Mouse (Mus musculus) right cerebral cortex, postnatal 14 days (tissue): ENCODE measurements around the gene Pcyt2.
A peak's percentile ranks its signal among the peaks of the same experiment; 100 is the strongest.
"Not testable (repeated sequence)": the region's sequence is repeated elsewhere in the genome, so short reads cannot be mapped to it uniquely, and the experiment has no call there.

Experiments
- DNase-seq: peaks from one replicate; pipeline ENCODE4 v3.0.0; 2022

Gene Pcyt2

GRCm38 (mm10) chr11:120615167-120615566 lies 2.6 kb downstream of the Pcyt2 start:
- no peak for DNase-seq

GRCm38 (mm10) chr11:120613976-120614375 lies 3.8 kb downstream of the Pcyt2 start:
- DNase-seq, result no peak

DNA sequence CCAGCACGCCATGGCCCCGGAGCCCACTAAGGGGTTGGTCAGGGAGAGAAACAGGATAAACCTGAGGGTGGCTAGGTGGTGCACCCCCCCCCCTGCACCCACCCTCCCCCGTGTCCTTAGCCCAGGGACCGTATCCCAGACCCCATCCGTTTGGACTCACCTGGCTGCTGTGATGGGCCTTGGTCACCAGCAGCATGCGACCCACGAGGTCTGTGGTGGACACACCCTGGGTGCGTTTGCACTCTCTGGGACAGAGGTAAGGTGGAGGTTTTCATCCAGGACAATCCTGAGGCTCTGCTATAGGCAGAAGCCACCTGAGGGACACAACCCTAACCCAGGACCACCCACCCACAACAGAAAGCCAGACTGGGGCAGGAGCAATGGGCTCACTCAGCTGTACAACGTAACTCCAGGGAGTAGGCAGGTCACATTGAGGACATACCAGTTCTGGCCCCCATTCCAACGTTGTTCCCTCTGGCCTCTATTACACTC lies 4.2 kb downstream of the Pcyt2 start:
- no peak for DNase-seq

DNA sequence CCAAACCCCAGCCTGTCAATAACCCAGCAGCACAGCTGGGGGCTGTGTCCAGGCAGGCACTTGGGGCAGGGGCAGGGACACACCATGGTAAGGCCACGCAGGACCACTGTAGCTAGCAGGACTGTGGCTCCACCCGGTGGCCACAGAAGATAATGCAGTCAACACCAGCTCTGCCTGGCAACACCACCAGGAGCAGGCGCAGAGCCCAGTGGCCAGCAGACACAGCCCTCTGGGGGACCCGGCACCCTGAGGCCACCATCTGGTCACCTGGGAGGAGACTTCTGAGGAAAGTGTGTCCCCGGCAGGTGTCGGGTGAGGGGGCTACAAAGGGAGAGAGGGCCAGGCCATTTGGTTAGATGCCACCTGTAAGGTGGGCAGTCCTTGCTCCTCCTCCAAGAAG lies 5.0 kb downstream of the Pcyt2 start:
- peak; percentile 71 for DNase-seq

DNA sequence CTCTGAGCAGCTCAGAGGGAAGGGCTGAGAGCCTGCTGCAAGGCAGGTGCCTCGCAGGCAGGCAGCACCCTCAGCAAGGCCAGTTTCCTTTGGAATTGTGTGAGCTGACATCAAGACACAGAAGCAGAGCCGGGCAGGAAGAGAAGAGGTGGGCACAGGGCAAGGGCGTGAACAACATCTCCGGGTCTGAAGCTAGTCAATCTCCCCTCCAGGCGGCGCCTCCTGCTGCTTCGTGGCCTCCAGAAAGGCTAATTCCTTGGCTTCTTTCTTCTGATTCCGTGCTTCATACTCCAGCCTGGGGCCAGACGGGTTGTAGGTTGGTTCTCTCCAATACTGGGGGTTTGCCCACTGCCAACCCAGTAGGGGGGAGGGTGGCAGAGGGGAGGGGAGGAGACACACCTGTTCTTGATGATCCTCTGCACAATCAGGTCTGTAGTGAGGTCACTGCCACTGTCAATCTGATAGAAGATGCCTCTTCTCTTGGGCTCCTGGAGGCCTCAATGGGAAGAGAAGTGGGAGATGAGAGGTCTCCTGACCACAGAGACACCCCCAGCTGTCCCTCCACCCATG lies 7.2 kb downstream of the Pcyt2 start:
- no peak for DNase-seq

DNA sequence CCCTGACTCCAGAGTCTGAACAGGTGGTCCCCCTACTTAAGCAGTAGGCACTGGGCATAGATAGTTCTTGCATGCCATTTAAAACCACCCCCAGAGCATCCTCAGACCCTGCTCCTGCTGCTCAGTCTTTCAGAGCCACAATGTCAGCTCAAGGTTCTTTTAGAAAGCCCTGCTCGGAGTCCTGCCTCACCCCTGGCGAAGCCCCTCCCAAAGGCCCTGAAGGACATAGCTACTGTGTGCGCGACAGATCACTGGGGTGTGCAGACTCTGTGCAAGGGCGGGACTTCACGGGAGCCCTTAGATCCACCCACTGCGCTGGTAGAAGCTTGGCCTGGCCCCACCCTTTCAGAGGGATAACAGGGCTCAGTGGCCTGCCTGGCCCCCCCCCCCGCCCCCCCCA lies 8.5 kb downstream of the Pcyt2 start:
- DNase-seq, result no peak

GRCm38 (mm10) chr11:120608241-120609034 lies 9.3 kb downstream of the Pcyt2 start, which contains the start of gene Npb:
Npb (plus strand) TSS chr11:120608477.
- DNase-seq, result no peak

- no peak for DNase-seq
Observed at GRCm38 (mm10) chr11:120606764-120607163, 11.0 kb downstream of the Pcyt2 start.

DNA sequence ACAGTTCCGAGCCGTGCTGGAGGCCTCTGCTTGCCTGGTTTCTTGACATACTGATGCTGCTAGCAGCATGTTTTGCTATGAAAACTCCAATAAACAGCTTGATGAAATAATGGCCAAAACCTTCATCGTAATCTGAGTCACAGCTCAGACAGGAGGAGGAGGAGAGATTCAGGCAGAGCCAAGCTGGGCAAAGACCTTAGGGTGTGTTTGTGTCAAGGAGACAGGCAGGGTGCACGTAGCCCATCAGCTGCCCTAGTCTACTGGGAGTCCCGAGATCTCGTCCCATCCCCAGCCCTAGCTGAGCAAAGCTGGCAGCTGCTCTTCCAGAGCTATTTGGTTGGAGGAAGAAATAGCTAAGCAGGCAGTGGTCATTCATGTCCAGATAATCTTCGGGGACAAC lies 12.1 kb downstream of the Pcyt2 start:
- no peak for DNase-seq

- DNase-seq, result no peak
Observed at GRCm38 (mm10) chr11:120603545-120603944, 14.2 kb downstream of the Pcyt2 start.

DNA sequence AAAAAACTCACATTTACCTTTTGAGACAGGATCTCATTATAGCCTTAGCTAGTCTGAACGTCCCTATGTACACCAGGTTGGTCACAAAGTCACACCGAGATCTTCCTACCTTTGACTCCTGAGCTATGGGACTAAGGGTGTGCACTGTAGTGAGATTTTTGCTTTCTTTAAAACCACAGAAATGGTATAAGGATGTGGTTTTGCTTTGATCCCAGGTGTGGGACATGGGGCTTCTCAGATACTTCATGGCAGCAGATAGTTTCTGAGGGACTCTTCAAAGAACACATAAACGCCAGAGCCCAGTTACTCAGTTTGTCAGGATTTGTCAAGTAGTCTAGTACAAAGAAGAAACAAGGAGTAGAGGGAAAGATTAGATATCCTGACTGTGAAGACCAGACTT lies 17.0 kb downstream of the Pcyt2 start:
- DNase-seq, result no peak

DNA sequence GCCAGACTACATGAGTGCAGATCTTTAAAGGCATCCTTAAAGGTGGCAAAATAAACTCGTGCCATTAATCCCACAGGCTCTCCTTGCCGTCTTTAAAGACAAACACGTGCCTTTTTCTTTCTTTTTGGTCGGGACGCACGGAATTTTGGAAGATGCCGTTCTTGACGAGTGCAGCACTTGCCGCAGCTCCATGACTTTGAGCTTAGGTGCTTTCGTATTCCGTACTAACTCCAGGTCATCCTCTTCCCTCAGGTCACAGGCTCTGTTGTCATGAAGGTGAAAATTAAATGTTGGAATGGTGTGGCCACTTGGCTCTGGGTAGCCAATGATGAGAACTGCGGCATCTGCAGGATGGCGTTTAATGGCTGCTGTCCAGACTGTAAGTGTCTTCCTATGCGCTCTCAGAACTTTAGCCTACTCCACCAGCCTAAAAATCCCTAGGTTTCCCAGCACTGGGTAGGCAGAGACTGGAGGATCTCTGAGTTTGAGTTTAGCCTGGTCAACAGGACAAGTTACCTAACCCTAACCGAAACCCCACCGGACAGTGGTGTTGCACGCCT lies 18.7 kb downstream of the Pcyt2 start:
- no peak for DNase-seq

- peak; percentile 92 for DNase-seq
Observed at GRCm38 (mm10) chr11:120598283-120598989, 19.3 kb downstream of the Pcyt2 start, which contains the start of the genes Alyref and Anapc11. Alyref (minus strand) TSS chr11:120598365. Anapc11 (plus strand) TSS chr11:120598421.

GRCm38 (mm10) chr11:120597240-120598235 lies 20.2 kb downstream of the Pcyt2 start:
- no peak for DNase-seq

DNA sequence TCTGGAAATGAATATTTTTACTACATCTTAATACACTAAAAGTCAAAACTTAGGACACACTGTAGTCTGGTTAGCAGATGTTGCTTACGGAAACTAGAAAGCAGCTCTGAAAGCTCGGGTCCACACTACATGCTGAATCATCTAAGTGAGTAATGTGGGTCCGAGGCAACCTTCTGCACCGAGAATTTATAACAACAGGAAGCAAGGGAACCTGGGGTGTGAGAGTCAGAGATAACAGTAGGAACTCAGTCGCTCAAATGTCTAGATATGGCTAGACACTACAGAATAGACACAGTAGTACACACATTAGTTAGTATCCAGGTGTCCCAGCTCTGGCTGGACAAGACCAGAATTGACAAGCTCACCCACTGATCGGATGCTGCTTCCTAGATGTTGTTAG lies 29.2 kb downstream of the Pcyt2 start:
- no peak for DNase-seq

GRCm38 (mm10) chr11:120583937-120584336 lies 33.8 kb downstream of the Pcyt2 start:
- no peak for DNase-seq

GRCm38 (mm10) chr11:120582982-120583293 lies 34.8 kb downstream of the Pcyt2 start:
- DNase-seq, result not testable (repeated sequence)

- no peak for DNase-seq
Observed at GRCm38 (mm10) chr11:120582268-120582981, 35.3 kb downstream of the Pcyt2 start.

DNA sequence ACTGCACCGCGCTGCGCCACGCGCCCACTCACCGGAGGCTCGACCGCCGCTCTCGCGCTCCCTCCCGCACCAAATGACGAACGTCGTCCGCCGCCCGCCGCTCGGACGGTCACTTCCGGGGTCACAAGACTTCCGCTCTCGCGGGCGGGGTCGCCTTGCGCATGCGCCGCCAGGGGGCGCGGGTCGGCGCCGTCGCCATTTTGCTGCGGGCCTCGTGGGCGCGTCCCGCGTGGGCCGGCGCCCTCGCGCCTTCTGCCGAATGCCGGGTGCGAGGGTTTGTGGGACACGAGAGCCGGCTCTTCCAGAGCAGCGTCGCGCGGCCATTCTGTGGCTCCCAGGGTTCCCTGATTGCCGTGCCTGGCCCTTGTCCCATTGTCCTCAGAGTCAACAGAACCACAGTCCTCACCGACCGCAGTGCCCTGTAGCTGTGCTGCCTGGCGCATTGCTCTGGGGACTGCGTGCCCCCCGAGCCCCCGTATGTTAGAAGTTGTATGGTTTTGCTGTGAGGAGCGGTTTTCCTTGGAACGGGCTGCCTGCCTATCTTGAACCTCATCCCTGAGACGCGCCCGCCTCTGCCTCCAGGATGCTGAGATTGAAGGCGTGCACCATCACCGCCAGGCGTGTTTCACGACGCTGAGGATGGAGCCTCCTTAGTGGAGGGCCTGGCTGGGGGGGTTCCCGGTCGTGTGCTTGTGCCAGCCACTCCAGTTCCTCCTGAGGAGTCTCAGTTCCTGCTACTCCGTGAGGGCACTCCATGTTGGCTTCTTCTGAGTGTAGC lies 36.1 kb downstream of the Pcyt2 start, which contains the start of gene Arhgdia:
Gene Arhgdia, minus strand, starts transcription at position 135 of the 778 bp plus-strand sequence.
- DNase-seq, result peak; percentile 90

- peak; percentile 37 for DNase-seq
Observed at GRCm38 (mm10) chr11:120580871-120581331, 36.8 kb downstream of the Pcyt2 start.
